Mouse (Mus musculus): ENCODE data around the gene Afap1.

Gene Afap1

GRCm38 (mm10) chr5:35974265-35974664 lies 81.1 kb downstream of the Afap1 start:
- DNase-seq (ENCODE audit: low spot score): no peak

- DNase-seq (ENCODE audit: low spot score): peak; percentile 49
These were observed 82.6 kb downstream of the Afap1 start for GRCm38 (mm10) chr5:35975681-35976080.

GRCm38 (mm10) chr5:35980542-35980941 lies 87.4 kb downstream of the Afap1 start:
- no peak for DNase-seq (ENCODE audit: low spot score)

- no peak for DNase-seq (ENCODE audit: low spot score)
These were observed 88.2 kb downstream of the Afap1 start for GRCm38 (mm10) chr5:35981341-35981740.

DNA sequence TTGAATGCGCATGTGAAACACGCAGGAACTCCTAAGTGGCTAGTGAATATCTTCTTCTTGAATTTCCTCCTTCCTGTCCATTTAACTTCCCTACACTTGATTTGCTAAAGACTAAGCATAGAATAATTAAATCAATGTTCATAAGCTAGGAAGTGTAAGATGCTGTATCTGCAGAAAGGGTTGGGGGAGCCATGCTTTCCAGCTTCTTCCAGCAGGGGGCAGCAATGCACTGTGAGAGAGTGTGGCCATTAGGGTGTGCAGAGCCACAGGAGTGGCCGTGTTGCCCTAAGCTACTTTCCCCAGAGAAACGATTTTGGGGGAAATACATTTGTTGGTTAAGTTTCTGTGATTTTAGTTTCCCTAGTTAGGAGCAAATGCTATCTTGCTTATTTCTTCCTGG lies 88.9 kb downstream of the Afap1 start:
- peak; percentile 63 for DNase-seq (ENCODE audit: low spot score)

DNA sequence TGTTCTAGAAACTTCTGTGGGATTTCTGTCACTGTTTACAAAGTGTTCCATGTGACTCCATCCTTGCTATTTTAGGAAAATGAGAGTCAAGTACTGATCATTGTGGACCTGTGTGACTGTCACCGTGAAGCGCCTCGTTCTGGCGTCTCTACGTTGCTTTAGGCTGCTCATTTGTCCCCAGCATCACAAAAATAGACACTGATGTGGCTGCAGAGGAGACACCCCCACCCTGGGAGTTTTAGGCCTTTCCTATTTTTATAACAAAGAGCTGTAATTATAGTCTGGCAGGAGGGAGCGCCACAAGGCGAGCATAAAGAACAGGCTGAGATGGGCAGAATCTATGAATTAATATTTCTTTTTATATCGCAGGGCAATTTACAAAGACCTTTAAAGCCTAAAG lies 92.5 kb downstream of the Afap1 start:
- DNase-seq (ENCODE audit: low spot score): peak; percentile 55

DNA sequence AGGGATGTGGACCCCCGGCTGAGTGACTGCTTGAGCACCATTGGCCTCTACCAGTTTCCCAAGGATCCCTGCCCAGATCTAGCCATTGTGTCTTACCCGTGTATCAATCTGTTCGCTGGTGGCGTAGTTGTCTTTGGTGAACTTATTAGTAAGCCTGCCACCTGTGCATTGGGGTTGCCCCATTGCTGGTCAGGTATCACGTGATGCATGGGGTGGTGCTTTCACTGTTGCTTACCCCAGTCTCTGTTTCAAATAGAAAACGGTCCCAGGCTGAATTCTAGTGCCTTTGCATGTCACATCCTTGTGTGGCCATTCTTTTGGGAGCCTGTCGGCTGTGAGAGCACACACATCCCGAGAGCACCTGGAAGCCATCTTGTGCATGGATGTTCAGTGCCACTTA lies 95.0 kb downstream of the Afap1 start:
- no peak for DNase-seq (ENCODE audit: low spot score)

DNA sequence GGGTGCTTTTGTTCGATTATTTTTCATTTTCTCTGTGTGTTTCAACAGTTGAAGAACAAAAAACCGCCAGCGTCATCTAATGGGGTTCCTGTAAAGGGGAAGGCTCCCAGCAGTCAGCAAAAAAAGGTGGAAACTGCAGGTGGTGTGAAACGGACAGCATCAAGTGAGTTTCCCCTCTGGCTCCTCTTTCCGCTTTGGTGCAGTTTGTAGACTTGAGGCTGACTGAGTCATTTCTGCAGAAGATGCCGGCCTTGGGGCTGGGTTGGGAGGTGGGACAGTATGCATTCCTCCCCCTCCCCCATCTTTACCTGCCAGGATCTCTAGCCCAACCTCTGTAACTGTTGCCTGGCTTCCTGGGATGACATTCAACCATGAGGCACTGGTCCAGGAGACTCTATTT lies 96.4 kb downstream of the Afap1 start:
- no peak for DNase-seq (ENCODE audit: low spot score)

DNA sequence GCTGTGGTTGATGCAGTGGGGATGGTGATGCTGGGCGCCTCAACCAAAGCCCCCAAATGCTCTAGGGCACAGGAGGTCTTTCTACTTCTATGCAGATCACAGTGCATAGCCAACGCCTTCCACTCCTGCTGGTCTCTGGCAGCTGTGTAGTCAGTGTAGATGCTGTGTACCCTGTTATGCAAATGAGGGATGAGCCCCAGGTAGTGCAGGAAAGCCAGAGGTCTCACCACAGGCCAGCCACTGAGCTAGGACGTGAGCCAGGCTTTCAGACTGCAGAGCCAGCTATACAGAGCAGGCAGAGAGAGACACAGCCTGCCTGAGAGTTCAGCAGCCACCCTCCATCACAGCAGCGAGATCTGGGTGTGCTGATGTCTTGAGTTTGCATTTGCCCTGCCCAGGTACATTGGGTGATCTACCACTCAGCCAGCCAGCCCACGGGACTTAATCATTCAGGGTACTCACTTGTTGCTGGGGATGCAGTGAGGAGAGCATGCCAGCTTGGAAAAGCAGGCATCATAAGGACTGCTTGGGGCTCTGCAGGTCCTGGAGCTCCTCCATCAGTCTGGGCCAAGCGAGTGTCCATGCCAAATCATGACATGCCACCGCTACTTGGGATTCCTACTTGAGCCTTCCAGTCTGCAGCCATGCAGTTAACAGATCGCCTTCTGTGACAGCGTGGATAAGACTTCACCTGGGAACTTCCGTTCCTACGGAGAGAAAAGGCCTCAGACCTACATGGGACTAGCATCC lies 97.0 kb downstream of the Afap1 start:
- DNase-seq (ENCODE audit: low spot score): no peak

- no peak for DNase-seq (ENCODE audit: low spot score)
These were observed 110.7 kb downstream of the Afap1 start for GRCm38 (mm10) chr5:36003797-36004196.

DNA sequence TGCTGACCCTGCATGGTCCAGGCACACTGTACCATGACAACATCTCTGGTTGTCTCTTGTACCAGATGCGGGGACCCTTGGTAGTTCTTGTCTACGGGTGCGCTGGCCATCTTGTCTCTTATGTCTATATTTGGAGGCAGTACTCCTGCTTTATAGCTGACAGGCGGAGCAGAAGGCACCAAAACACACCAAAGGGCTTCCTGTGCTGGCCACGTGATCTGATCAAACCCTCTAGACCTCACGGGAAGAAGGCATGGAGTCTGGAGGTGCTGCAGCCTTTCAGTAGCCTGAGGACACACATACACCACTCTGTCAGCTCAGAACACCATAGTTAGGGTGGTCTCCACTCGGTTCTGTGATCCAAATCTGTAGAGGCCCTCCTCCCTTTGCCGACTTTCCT lies 113.0 kb downstream of the Afap1 start:
- DNase-seq (ENCODE audit: low spot score): no peak

DNA sequence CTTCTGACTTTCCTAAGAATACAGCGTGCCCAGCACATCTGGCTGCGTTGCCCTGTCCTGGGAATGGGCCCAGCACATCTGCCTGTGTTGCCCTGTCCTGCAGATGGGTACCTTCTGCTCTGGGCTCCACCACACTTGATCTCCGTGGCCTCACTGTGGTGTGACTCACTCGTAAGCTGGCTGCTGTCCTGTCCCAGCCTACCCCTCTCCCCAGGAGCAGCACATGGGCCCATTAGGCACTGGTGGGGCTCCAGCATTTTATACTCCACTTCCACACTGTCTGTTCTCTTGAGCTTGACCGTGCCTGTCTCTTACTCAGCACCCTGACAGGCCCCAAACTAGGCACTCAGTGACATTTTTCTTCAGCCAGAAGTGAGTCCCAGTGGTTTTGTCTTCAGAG lies 113.5 kb downstream of the Afap1 start:
- no peak for DNase-seq (ENCODE audit: low spot score)

DNA sequence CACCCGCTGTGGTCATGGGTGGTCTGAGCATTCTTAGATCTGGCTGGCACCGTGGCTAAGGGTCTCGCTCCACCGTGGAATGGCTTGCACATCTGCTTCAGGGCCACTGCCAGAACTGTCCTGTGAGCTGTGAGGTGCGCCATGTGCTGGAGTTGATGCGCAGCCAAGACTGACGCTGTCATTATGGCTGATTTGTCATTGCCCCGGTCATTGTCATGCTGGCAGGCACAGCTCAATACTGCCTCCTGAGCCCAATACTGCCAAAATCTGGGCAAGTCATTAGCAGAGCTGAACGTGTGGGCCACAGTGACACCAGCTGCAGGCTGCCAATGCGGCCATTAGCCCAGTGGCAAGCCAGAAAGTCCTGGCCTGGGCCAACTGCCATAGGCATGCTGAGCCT lies 114.5 kb downstream of the Afap1 start:
- no peak for DNase-seq (ENCODE audit: low spot score)

DNA sequence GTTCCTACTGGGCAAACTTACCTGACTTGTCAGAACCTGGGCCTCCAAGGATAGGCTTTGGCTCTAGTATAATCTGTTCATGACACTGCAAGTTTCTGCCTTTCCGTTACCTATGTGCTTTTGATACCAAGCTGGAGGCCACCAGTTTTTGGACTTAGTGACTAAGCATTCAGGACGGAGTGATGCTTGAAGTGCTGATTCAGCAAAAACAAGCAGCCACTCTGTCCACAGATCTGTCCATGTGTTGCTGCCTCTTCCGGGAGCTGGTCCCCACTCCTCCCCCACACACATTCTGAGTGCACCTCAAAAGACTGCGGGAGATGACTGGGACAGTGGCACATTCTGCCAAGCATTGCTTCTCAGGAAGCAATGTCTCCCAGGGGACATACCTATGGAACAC lies 116.3 kb downstream of the Afap1 start:
- DNase-seq (ENCODE audit: low spot score): no peak

DNA sequence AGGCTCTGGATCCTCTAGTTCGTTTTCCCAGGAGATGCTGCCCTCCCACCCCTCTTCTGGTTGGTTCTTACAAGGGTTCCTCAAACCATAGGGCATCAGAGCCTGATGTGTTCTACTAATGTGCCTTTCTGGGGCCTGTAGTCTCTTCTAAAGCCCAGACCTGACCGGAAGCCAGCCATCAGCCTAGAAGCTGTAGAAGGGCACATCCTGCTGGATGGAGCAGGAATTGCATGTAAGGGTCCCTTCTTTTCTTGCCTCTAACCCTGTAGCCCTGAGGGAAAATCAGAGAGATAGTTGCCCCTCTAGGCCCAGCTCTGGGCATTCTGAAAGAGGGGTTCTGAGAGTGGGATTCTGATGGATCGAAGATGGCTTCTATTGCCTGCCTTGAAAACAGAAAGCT lies 125.2 kb downstream of the Afap1 start:
- no peak for DNase-seq (ENCODE audit: low spot score)

DNA sequence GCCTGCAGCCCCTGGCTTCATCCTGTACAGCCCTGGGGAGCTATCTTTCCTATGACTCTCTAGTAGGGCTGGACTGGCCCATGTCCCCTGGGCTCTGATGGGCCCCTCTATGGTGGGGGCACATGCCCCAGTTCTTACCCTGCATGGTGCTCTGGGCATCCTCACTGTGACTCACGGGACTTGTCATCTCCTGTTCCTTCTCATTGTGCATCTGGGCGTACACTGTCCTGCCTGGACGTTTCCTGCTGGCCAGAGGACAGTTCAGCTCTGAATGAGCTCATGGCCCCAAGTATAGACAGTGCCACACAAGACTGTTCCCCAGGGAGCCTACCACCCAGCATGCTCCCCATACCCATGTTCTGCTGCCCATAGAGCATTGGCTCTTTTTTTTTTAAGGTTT lies 128.0 kb downstream of the Afap1 start:
- DNase-seq (ENCODE audit: low spot score): no peak

GRCm38 (mm10) chr5:36022361-36022760 lies 129.2 kb downstream of the Afap1 start:
- no peak for DNase-seq (ENCODE audit: low spot score)

DNA sequence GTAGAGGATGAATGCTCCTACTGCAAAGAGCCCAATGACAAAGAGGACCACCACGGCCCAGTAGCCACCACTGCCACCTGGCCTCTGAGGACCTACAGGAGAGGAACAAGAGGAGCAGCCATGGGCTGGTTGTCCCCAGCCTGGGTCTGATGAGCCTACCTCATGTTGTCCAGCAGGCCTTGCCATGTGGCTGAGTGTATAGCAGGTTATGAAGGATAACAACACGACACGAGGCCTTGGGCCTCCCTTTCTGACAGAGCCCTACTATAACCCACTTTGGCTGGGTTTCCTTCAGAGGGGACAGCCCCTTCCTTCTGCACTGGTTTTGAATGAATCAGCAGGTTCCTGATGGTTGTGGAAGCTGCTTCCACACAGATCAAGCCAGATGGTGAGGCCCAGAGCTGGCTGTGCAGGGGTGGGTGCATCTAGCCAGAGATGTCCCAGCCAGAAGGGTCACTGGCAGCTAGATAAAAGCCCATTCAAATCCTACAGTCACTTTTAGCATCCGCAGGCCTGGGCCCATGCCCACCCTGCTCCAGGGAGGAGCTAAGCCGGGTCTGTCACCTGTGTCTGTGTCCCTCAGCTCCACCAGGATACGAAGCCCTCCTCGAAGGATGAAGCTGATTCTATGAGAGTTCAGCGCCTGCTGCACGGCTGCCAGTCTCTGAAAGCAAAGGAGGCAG lies 131.0 kb downstream of the Afap1 start:
- DNase-seq (ENCODE audit: low spot score): no peak

- no peak for DNase-seq (ENCODE audit: low spot score)
These were observed 132.0 kb downstream of the Afap1 start for GRCm38 (mm10) chr5:36025076-36025475.

DNA sequence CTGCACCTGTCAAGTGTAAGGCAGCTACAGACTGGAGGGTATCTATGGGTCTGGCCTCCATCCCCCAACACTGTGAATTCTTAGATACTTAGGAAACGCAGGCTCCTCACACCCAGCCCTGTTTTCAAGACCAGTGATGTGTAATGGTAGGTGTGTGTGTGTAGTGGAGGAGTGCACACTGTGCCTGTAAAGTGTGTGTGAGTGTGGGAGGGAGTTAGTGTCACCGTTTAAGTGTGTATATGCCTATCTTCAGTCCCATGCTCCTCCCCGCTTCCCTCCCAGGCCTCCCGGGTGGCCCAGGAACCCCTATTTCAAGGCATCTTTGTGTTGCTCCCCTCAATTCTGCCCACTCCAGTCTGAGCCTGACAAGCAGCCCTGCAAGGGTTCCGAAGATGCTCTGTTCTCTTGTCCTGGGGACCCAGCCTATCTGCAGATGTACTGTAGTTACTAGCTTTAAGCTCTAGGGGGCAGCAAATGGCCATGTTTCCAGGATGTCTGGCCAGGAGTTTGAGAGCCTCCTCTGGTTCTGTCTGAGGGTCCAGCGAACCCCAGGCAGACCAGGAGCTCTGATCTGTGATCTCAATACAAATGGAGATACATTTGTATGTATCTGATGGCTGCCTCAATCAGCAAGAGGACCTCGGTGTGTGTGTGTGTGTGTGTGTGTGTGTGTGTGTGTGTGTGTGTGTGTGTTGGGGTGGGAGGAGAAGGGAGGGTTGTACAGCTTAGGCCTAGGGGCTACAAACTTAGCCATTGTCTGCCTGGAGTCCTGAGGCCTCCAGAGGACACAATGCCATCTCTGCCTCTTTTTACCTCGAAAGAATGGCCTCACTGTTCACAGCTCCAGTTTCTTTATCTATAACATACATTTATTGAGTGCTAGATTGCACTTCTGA lies 140.7 kb downstream of the Afap1 start:
- DNase-seq (ENCODE audit: low spot score): peak; percentile 38

DNA sequence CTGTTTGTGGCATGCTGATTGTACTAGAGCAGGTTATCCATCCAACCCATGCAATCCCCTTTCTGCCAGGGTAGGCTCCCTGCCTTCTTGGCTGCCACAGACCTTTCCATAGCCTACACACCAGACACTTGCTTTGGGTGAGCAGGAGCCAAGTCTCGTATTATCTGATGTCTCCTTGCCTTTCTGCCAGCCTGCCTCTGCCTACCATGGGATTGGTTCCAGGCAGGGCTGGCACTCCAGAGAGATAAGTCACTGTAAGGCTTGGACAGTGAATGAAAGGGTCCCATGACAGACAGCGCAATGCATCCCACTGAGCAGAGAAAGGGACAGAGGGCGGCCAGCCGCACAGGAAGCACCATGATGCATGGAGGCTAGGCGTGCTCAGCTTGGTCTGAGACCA lies 146.5 kb downstream of the Afap1 start:
- no peak for DNase-seq (ENCODE audit: low spot score)

DNA sequence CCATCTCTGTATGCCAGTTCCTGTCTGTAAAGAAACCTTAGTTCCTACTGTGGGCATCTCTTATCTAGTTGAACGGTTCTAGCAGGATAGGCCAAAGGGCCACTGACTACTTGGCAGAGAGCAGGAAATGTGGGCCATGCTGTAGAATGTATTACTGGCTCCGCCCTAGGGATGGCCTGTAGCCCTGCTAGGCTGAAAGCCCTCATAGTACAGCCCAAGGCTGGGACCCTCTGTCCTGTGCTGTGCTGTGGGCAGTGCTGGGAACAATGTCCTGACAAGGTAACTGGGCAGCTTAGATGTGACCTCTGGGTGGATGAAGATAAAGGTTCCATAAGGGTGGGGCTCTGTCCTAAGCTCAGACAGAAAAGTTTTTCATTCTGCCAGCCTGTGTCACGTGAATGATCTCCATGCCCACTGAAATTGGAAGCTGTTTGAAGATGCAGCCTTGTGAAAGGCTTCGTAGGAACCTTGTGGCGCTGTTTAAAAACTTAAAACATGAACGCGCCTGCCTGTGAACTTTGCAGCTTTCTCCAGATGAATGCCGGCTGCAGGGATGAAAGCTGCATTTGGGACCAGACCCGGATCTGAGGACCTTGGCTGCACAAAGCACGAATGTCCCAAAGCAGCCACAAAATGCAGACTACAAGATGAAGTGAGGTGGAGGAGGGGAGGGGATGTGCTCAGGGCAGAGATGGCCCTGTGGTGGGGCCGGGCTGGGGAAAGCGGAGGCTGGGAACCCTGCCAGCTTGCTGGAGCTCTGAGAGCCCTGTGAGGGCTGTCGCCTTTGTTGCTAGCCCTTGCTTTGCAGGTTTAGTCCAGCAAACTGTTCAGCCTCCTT lies 147.5 kb downstream of the Afap1 start:
- no peak for DNase-seq (ENCODE audit: low spot score)

Measured in left cerebral cortex, adult 11 months (tissue).